Mouse (Mus musculus) CH12.LX (cell line): ENCODE results near the gene Zfpm1. TPM values are rescaled to one million over a fixed set of nuclear protein-coding genes. Genes with fewer than 3 reads are reported as not detected.
A peak's percentile ranks its signal among the peaks of the same experiment; 100 is the strongest.

Experiments used
- DNase-seq: peaks from one replicate; pipeline ENCODE4 v3.0.0-alpha.2; 2013; ENCODE audit errors: extremely low read depth
- H3K27ac ChIP-seq: 2 replicates; pipeline ENCODE4 v1.5.1; 2012; ENCODE audit warnings: low read depth, mild to moderate bottlenecking, control low read depth, moderate library complexity; ENCODE audit not compliant: insufficient read depth
- H3K27me3 ChIP-seq: replicated peaks from 2 replicates; pipeline ENCODE3; 2012; ENCODE audit warnings: inconsistent platforms
- H3K36me3 ChIP-seq, 2 experiments: replicated peaks in 1 of 2; 2 replicates each; pipeline versions ENCODE3 to v1.6.1; 2012; ENCODE audit warnings: inconsistent platforms in 1 of 2, low read length in 1 of 2, mild to moderate bottlenecking in 1 of 2, mixed read lengths in 1 of 2, moderate library complexity in 1 of 2; ENCODE audit not compliant: control insufficient read depth in 1 of 2, insufficient read depth in 1 of 2
- H3K4me1 ChIP-seq, 2 experiments: 2 replicates each; pipeline ENCODE4 v1.6.1; 2012; ENCODE audit warnings: inconsistent platforms in 1 of 2, moderate library complexity in 1 of 2; ENCODE audit not compliant: insufficient read depth in 2 of 2, control insufficient read depth in 1 of 2
- H3K4me2 ChIP-seq: 2 replicates; pipeline ENCODE4 v1.6.1; 2012; ENCODE audit warnings: low read depth, mild to moderate bottlenecking, control low read depth; ENCODE audit not compliant: poor library complexity, insufficient read depth, severe bottlenecking
- H3K4me3 ChIP-seq, 3 experiments: fragments of 150-350 bp in 1 of 3; sonication (generic) in 1 of 3; replicated peaks in 1 of 3; 2 replicates each; pipeline versions ENCODE3 to v1.5.1; 2011 to 2012; ENCODE audit warnings: low read depth in 2 of 3, low read length in 2 of 3, mild to moderate bottlenecking in 2 of 3, moderate library complexity in 2 of 3, control low read depth in 1 of 3, improper control_type of control experiment in 1 of 3, inconsistent platforms in 1 of 3, mixed read lengths in 1 of 3; ENCODE audit not compliant: poor library complexity in 1 of 3
- H3K79me2 ChIP-seq: replicated peaks from 2 replicates; pipeline ENCODE4 v1.6.1; 2012; ENCODE audit warnings: mild to moderate bottlenecking, moderate library complexity; ENCODE audit not compliant: control insufficient read depth, poor library complexity, insufficient read depth, severe bottlenecking; ENCODE audit errors: extremely low read depth
- H3K9ac ChIP-seq: 2 replicates; pipeline ENCODE4 v1.6.1; 2012; ENCODE audit warnings: low read depth, mild to moderate bottlenecking, control low read depth, moderate library complexity; ENCODE audit not compliant: insufficient read depth
- H3K9me3 ChIP-seq: replicated peaks from 2 replicates; pipeline ENCODE3; 2012; ENCODE audit warnings: low read length, inconsistent platforms, mixed read lengths
- CHD2 ChIP-seq: IDR thresholded peaks from 2 replicates; pipeline ENCODE4 v1.6.1; 2011; ENCODE audit warnings: low read length, improper control_type of control experiment
- E2F4 ChIP-seq: IDR thresholded peaks from 2 replicates; pipeline ENCODE4 v1.6.1; 2011; ENCODE audit warnings: low read depth, low read length, improper control_type of control experiment; ENCODE audit not compliant: insufficient replicate concordance
- EP300 ChIP-seq: IDR thresholded peaks from 2 replicates; pipeline ENCODE4 v1.6.1; 2011; ENCODE audit warnings: low read length, improper control_type of control experiment
- HCFC1 ChIP-seq: IDR thresholded peaks from 2 replicates; pipeline ENCODE4 v1.6.1; 2012; ENCODE audit warnings: low read depth, mild to moderate bottlenecking, inconsistent platforms, low read length, improper control_type of control experiment
- IRF4 ChIP-seq: IDR thresholded peaks from 2 replicates; pipeline ENCODE4 v1.6.1; 2014; ENCODE audit warnings: low read depth, mild to moderate bottlenecking, inconsistent platforms, low read length, improper control_type of control experiment
- JUN ChIP-seq: IDR thresholded peaks from 2 replicates; pipeline ENCODE4 v1.6.1; 2011; ENCODE audit warnings: low read depth, mild to moderate bottlenecking, low read length, improper control_type of control experiment, moderate library complexity; ENCODE audit not compliant: insufficient read depth
- JUND ChIP-seq: conservative IDR thresholded peaks from 2 replicates; pipeline ENCODE4 v1.6.1; 2011; ENCODE audit warnings: low read depth, low read length, improper control_type of control experiment
- KAT2A ChIP-seq: IDR thresholded peaks from 2 replicates; pipeline ENCODE4 v1.6.1; 2012; ENCODE audit warnings: low read length, improper control_type of control experiment, inconsistent platforms; ENCODE audit not compliant: insufficient replicate concordance
- MAFK ChIP-seq: IDR thresholded peaks from 2 replicates; pipeline ENCODE4 v1.6.1; 2011; ENCODE audit warnings: low read length, improper control_type of control experiment; ENCODE audit not compliant: insufficient replicate concordance
- MXI1 ChIP-seq: IDR thresholded peaks from 2 replicates; pipeline ENCODE4 v1.6.1; 2011; ENCODE audit warnings: mild to moderate bottlenecking, low read depth, low read length, improper control_type of control experiment
- MYC ChIP-seq: IDR thresholded peaks from 2 replicates; pipeline ENCODE4 v1.6.1; 2011; ENCODE audit warnings: low read depth, mild to moderate bottlenecking, improper control_type of control experiment, low read length
- NRF1 ChIP-seq: IDR thresholded peaks from 2 replicates; pipeline ENCODE4 v1.6.1; 2014; ENCODE audit warnings: low read depth, mild to moderate bottlenecking, inconsistent platforms, low read length, improper control_type of control experiment, moderate library complexity
- PAX5 ChIP-seq: IDR thresholded peaks from 2 replicates; pipeline ENCODE4 v1.6.1; 2012; ENCODE audit warnings: low read length, inconsistent platforms, mixed read lengths
- POLR2A ChIP-seq: IDR thresholded peaks from 2 replicates; pipeline ENCODE4 v1.6.1; 2011; ENCODE audit warnings: low read depth, mild to moderate bottlenecking, improper control_type of control experiment, low read length
- POLR2AphosphoS2 ChIP-seq: IDR thresholded peaks from 2 replicates; pipeline ENCODE4 v1.6.1; 2011; ENCODE audit warnings: low read depth, low read length, improper control_type of control experiment
- RAD21 ChIP-seq: IDR thresholded peaks from 2 replicates; pipeline ENCODE4 v1.6.1; 2011; ENCODE audit warnings: low read depth, mild to moderate bottlenecking, low read length, improper control_type of control experiment, moderate library complexity
- SIN3A ChIP-seq: IDR thresholded peaks from 2 replicates; pipeline ENCODE4 v1.6.1; 2012; ENCODE audit warnings: low read length, improper control_type of control experiment, inconsistent platforms
- SMC3 ChIP-seq: IDR thresholded peaks from 2 replicates; pipeline ENCODE4 v1.6.1; 2011; ENCODE audit warnings: low read depth, low read length, improper control_type of control experiment
- UBTF ChIP-seq: IDR thresholded peaks from 2 replicates; pipeline ENCODE4 v1.6.1; 2012; ENCODE audit warnings: low read depth, mild to moderate bottlenecking, inconsistent platforms, low read length, improper control_type of control experiment, moderate library complexity
- USF1 ChIP-seq: IDR thresholded peaks from 2 replicates; pipeline ENCODE4 v1.6.1; 2014; ENCODE audit warnings: low read depth, mild to moderate bottlenecking, inconsistent platforms, low read length, improper control_type of control experiment
- USF2 ChIP-seq: conservative IDR thresholded peaks from 2 replicates; pipeline ENCODE4 v1.6.1; 2011; ENCODE audit warnings: low read depth, low read length, improper control_type of control experiment
- ZC3H11A ChIP-seq: IDR thresholded peaks from 2 replicates; pipeline ENCODE4 v1.6.1; 2012; ENCODE audit warnings: low read depth, mild to moderate bottlenecking, inconsistent platforms, low read length, improper control_type of control experiment
- ZKSCAN1 ChIP-seq: IDR thresholded peaks from 2 replicates; pipeline ENCODE4 v1.6.1; 2012; ENCODE audit warnings: low read depth, inconsistent platforms, low read length, improper control_type of control experiment, borderline replicate concordance
- ZMIZ1 ChIP-seq: IDR thresholded peaks from 2 replicates; pipeline ENCODE4 v1.6.1; 2012; ENCODE audit warnings: low read depth, mild to moderate bottlenecking, inconsistent platforms, low read length, improper control_type of control experiment
- dilution Hi-C: fragments of 300-500 bp; cut with MboI; formaldehyde crosslinking; loops from 2 replicates; pipeline ENCODE4 v1.14.3; 2020; ENCODE audit warnings: low sequenced_read_pairs; ENCODE audit not compliant: extremely low pct_unique_long_range_greater_than_20kb, extremely low pct_ligation_motif_present
- in situ Hi-C: fragments of 300-500 bp; cut with MboI; formaldehyde crosslinking; loops from 3 replicates; pipeline ENCODE4 v1.14.3; 2019; ENCODE audit warnings: low sequenced_read_pairs, low pct_ligation_motif_present, low pct_unique_long_range_greater_than_20kb, mixed read lengths
- polyA plus RNA-seq: library from polyadenylated mRNA; unstranded; fragments of >175 nt; gene quantifications from 2 replicates; pipeline ENCODE4 v1.2.1, GENCODE M21; 2012; ENCODE audit warnings: low read depth; ENCODE audit not compliant: insufficient read length
- total RNA-seq, 2 experiments: library from RNA; depleted of rRNA; stranded (reverse); fragments of 300-350 nt in 1 of 2; fragments of >200 nt in 1 of 2; gene quantifications; 2 replicates each; pipeline ENCODE4 v1.2.3; 2012 to 2014

Zfpm1 gene
- total and polyA plus RNA-seq, 3 experiments = 11.0 to 63.5 (median 30.1) TPM

DNA sequence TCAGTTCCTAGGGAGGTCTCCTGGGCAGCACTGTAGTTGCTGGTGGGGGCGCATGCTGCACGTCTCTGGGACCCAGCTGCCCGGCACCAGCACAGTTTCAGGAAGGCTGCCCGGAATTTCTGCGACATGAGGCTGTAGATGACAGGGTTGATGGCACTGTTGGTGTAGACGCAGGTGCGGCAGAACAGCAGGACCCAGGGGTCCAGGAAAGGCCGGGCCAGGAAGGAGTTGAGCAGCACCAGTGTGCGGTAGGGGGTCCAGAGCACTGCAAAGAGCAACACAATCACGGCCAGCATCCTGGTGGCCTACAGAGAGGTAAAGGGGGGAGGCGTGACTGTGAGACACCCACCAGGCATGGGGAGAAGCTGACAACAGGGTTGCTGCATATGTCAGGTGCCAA is 75.3 kb downstream of the Zfpm1 start:
- H3K79me2 ChIP-seq = no peaks in the 10 kb centered on the region
- H3K36me3 ChIP-seq = peaks cover 0 to 3% of the 10 kb centered on the region in 2 experiments
- no peaks in the 10 kb centered on the region for H3K27me3 ChIP-seq
- in situ Hi-C loops = no loop called here
- no peak overlapping the region for H3K9ac ChIP-seq
- no peak for TF ChIP-seq SIN3A
- no peak for TF ChIP-seq SMC3
- TF ChIP-seq, all 38 proteins: peak for 0
- Histone ChIP-seq H3K4me3 (no peak overlapping the region), H3K27ac (no peak overlapping the region), H3K4me1 (peaks cover 23 to 33% of the 10 kb centered on the region in 2 experiments), H3K9me3 (no peaks in the 10 kb centered on the region), H3K4me2 (no peak overlapping the region)
- dilution Hi-C loops = no loop called here
- DNase-seq = no peak

DNA sequence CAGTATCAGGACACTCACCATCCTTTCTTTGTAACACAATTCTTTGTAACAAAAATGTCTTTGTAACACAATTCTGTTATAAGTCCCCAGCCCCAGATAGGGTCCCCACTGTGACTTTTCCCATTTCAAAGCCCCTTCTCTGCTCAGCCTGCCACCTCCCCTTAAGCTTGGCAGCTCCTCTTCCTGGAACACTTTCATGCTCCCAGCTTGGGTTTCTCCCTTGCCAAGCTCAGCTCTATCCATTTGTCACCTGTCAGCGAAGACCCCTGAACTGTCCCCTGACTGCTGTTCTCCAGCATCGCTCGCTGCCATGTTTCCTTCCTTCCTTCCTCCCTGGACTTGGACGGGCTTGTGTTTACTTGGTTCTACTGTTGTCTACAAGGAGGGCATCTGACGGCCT is 75.7 kb downstream of the Zfpm1 start:
- Histone ChIP-seq H3K4me1 (peaks cover 20 to 30% of the 10 kb centered on the region in 2 experiments), H3K9ac (no peak overlapping the region), H3K79me2 (no peaks in the 10 kb centered on the region), H3K27me3 (no peaks in the 10 kb centered on the region), H3K9me3 (no peaks in the 10 kb centered on the region), H3K27ac (no peak overlapping the region), H3K4me2 (no peak overlapping the region), H3K4me3 (no peak overlapping the region), H3K36me3 (peaks cover 0 to 3% of the 10 kb centered on the region in 2 experiments)
- in situ Hi-C loops (no loop called here), dilution Hi-C loops (no loop called here)
- no peak for DNase-seq
- TF ChIP-seq POLR2A (no peak), E2F4 (no peak), POLR2AphosphoS2 (no peak), RAD21 (no peak), IRF4 (no peak)
- TF ChIP-seq, all 38 proteins: peak for 0

DNA sequence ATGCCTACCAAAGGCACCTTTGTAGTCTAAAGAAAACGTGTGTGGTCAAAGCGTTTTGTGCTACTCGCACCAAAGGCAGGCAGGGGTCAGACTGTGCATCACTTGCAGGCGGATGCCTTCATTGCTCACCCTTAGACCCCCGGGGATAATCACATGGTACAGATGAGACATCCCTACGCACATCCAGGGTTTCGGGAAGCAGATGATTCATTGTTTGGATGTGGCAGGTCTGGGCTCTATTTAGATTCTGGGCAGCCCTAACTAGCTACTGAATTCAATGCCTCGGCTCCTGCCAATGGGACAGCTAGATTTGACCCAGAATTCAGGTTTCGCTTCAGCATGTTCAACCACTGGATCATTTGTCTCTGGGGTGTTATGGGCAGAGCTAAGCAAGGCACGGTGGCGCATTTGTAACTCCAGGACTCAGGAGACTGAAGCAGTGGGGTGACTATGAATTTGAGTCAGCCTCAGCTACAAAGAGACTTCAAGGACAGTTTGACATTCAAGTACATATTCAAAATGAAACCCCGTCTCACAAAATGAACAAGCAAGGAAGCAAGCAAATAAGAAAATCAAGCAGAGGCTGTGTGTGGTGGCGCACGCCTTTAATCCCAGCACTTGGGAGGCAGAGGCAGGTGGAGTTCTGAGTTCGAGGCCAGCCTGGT is 77.3 kb downstream of the Zfpm1 start:
- peaks cover 0 to 3% of the 10 kb centered on the region in 2 experiments for H3K36me3 ChIP-seq
- in situ Hi-C loops (no loop called here), dilution Hi-C loops (no loop called here)
- H3K4me3 ChIP-seq = no peak overlapping the region
- H3K9me3 ChIP-seq = no peaks in the 10 kb centered on the region
- H3K4me2 ChIP-seq = peak overlapping the region; percentile 23; the same call in 1 of the 2 replicates
- H3K27me3 ChIP-seq = no peaks in the 10 kb centered on the region
- peaks cover 20 to 30% of the 10 kb centered on the region in 2 experiments for H3K4me1 ChIP-seq
- no peaks in the 10 kb centered on the region for H3K79me2 ChIP-seq
- H3K9ac ChIP-seq = no peak overlapping the region
- peak; percentile 92 for DNase-seq
- H3K27ac ChIP-seq = no peak overlapping the region
- TF ChIP-seq NRF1 = no peak
- no peak; the same call in 1 of the 2 replicates for TF ChIP-seq RAD21
- peak; percentile 46; the same call in 1 of the 2 replicates for TF ChIP-seq MXI1
- TF ChIP-seq EP300 = peak; percentile 96
- TF ChIP-seq MYC = 0 out of 2 replicates have a peak, but pooled peaks have one; percentile 39
- no peak for TF ChIP-seq KAT2A
- no peak for TF ChIP-seq USF2
- no peak for TF ChIP-seq PAX5
- no peak for TF ChIP-seq ZMIZ1
- TF ChIP-seq JUND = peak; percentile 98
- TF ChIP-seq SIN3A = peak; percentile 52; the same call in 1 of the 2 replicates
- TF ChIP-seq HCFC1 = no peak
- TF ChIP-seq UBTF = no peak
- TF ChIP-seq USF1 = no peak
- TF ChIP-seq IRF4 = peak; percentile 99
- TF ChIP-seq SMC3 = no peak
- no peak for TF ChIP-seq ZKSCAN1
- TF ChIP-seq JUN = peak; percentile 94
- no peak for TF ChIP-seq MAFK
- TF ChIP-seq ZC3H11A = no peak
- TF ChIP-seq CHD2 = 0 out of 2 replicates have a peak, but pooled peaks have one; percentile 18
